Mouse (Mus musculus): ENCODE measurements at regions not wholly inside any gene's neighbourhood (a gene's known extent, or its start where the extent isn't known, plus 50 kb on each side); places are given as distances from the start of the nearest gene placed in this dataset.

- TF ChIP-seq CTCF (IDR thresholded peaks at IDR 0.05; ENCODE audit: borderline replicate concordance, extremely low read depth, insufficient read depth, insufficient read length) = no peak
- TF ChIP-seq POLR2A (IDR thresholded peaks at IDR 0.05; ENCODE audit: borderline replicate concordance, extremely low read depth, insufficient read depth, insufficient read length, poor library complexity, severe bottlenecking) = no peak
Observed at GRCm38 (mm10) chr6:15597226-15597983, 123.1 kb upstream of the Mdfic start.
